Comparison of ENCODE assay signal across 8 mouse cellular contexts in genomic region chr14:57537261-57538015, GRCm38 (mm10). TPM values are rescaled to one million over a fixed set of nuclear protein-coding genes. Genes with fewer than 3 reads are reported as not detected.
DNase-seq lines count a peak whose midpoint lies in the region; ATAC-seq and TF ChIP-seq lines count a peak whose summit lies in the region.

No protein-coding gene starts in this region.

- no peak for ATAC-seq in kidney, postnatal 0 days (replicated peaks; ENCODE audit: low FRiP score, low read depth)
- ATAC-seq in heart, embryonic 14.5 days (ENCODE audit: insufficient number of reproducible peaks, insufficient read depth, low FRiP score, low read depth) = peak; percentile 24; the same call in 1 of the 2 replicates
- no peak for ATAC-seq in kidney, embryonic 14.5 days (ENCODE audit: low FRiP score, low TSS enrichment)

- H3K9me3 ChIP-seq in kidney, postnatal 0 days (replicated peaks; ENCODE audit: low read length) = no peaks in the 10 kb centered on the region
- H3K9me3 ChIP-seq in heart, embryonic 14.5 days (ENCODE audit: control insufficient read depth, low read length) = no peaks in the 10 kb centered on the region
- H3K9me3 ChIP-seq in kidney, embryonic 14.5 days (ENCODE audit: control insufficient read depth, low read length) = 0 out of 2 replicates have a peak, but pooled peaks cover 4% of the 10 kb centered on the region

- WGBS in kidney, postnatal 0 days = 31% methylated on average over 16 of the region's 16 CpGs
- WGBS in kidney, adult 2 months = 53% methylated on average over 16 of the region's 16 CpGs
- 6% methylated on average over 16 of the region's 16 CpGs for WGBS in heart, embryonic 14.5 days
- 26% methylated on average over 16 of the region's 16 CpGs for WGBS in kidney, embryonic 14.5 days

- peak; percentile 26 for DNase-seq in kidney, postnatal 0 days (ENCODE audit: low spot score)
- no peak for DNase-seq in kidney, adult 2 months
- DNase-seq in brain, adult 2 months (ENCODE audit: low read depth, low spot score) = peak; percentile 53
- DNase-seq in lung, postnatal 14 days = peak; percentile 32
- no peak for DNase-seq in urinary bladder, postnatal 36 days (ENCODE audit: low spot score in 2 of 2)
- DNase-seq in adrenal gland, postnatal 4 days (ENCODE audit: low spot score in 2 of 2) = no peak

- no peak overlapping the region for H3K4me2 ChIP-seq in kidney, postnatal 0 days (ENCODE audit: low read length)
- H3K4me2 ChIP-seq in heart, embryonic 14.5 days (ENCODE audit: low read length) = peak overlapping the region; percentile 51
- H3K4me2 ChIP-seq in kidney, embryonic 14.5 days (replicated peaks; ENCODE audit: low read depth, low read length) = no peak overlapping the region

- no peak for TF ChIP-seq POLR2A in kidney, adult 2 months (IDR thresholded peaks at IDR 0.05; ENCODE audit: low read depth, low read length)

- H3K27ac ChIP-seq in kidney, postnatal 0 days = no peak overlapping the region
- no peak overlapping the region for H3K27ac ChIP-seq in kidney, adult 2 months (ENCODE audit: insufficient read depth, low read depth, low read length)
- H3K27ac ChIP-seq in heart, embryonic 14.5 days (replicated peaks in 1 of 2; ENCODE audit: control insufficient read depth in 1 of 2, insufficient read depth in 1 of 2, low read depth in 2 of 2, low read length in 2 of 2) = peak overlapping the region; percentile 83 to 90
- no peak overlapping the region for H3K27ac ChIP-seq in kidney, embryonic 14.5 days (ENCODE audit: low read depth, low read length)

- no peak overlapping the region for H3K9ac ChIP-seq in kidney, postnatal 0 days (ENCODE audit: low read depth, low read length)
- peak overlapping the region; percentile 44; the same call in 1 of the 2 replicates for H3K9ac ChIP-seq in heart, embryonic 14.5 days (ENCODE audit: low read length)
- H3K9ac ChIP-seq in kidney, embryonic 14.5 days (ENCODE audit: low read depth, low read length) = no peak overlapping the region

- TF ChIP-seq CTCF in kidney, postnatal 0 days (IDR thresholded peaks at IDR 0.05; ENCODE audit: low read depth) = no peak
- no peak for TF ChIP-seq CTCF in kidney, adult 2 months (conservative IDR thresholded peaks at IDR 0.05; ENCODE audit: insufficient read depth, insufficient read length, low read depth, low read length)

- H3K36me3 ChIP-seq in kidney, postnatal 0 days (ENCODE audit: insufficient read depth, low read length) = no peaks in the 10 kb centered on the region
- no peaks in the 10 kb centered on the region for H3K36me3 ChIP-seq in kidney, adult 2 months (ENCODE audit: control insufficient read depth, insufficient read depth, low read length)
- no peaks in the 10 kb centered on the region for H3K36me3 ChIP-seq in heart, embryonic 14.5 days (ENCODE audit: control insufficient read depth, insufficient read depth, low read length)
- no peaks in the 10 kb centered on the region for H3K36me3 ChIP-seq in kidney, embryonic 14.5 days (ENCODE audit: control insufficient read depth, insufficient read depth, low read length)

- H3K4me3 ChIP-seq in kidney, postnatal 0 days (replicated peaks; ENCODE audit: low read depth, low read length) = no peak overlapping the region
- H3K4me3 ChIP-seq in kidney, adult 2 months (ENCODE audit: insufficient read depth, low read depth, low read length) = no peak overlapping the region
- no peak overlapping the region for H3K4me3 ChIP-seq in heart, embryonic 14.5 days (ENCODE audit: control insufficient read depth in 1 of 2, insufficient read depth in 1 of 2, low read depth in 1 of 2, low read length in 2 of 2)
- H3K4me3 ChIP-seq in kidney, embryonic 14.5 days (ENCODE audit: low read length) = no peak overlapping the region

- H3K4me1 ChIP-seq in kidney, postnatal 0 days (replicated peaks; ENCODE audit: insufficient read depth, low read length) = 0 out of 2 replicates have a peak, but pooled peaks cover 4% of the 10 kb centered on the region
- no peaks in the 10 kb centered on the region; the same call in 1 of the 2 replicates for H3K4me1 ChIP-seq in kidney, adult 2 months (ENCODE audit: control insufficient read depth, insufficient read depth, low read length)
- peaks cover 42 to 45% of the 10 kb centered on the region in 2 experiments for H3K4me1 ChIP-seq in heart, embryonic 14.5 days (ENCODE audit: control insufficient read depth in 2 of 2, insufficient read depth in 2 of 2, low read length in 2 of 2)
- peaks cover 9% of the 10 kb centered on the region; the same call in 1 of the 2 replicates for H3K4me1 ChIP-seq in kidney, embryonic 14.5 days (ENCODE audit: control insufficient read depth, insufficient read depth, low read length)

- no peaks in the 10 kb centered on the region for H3K27me3 ChIP-seq in kidney, postnatal 0 days (ENCODE audit: insufficient read depth, low read length)
- no peaks in the 10 kb centered on the region for H3K27me3 ChIP-seq in kidney, adult 2 months (replicated peaks; ENCODE audit: control insufficient read depth, insufficient read depth, low read length)
- peaks cover 4% of the 10 kb centered on the region; the same call in 1 of the 2 replicates for H3K27me3 ChIP-seq in heart, embryonic 14.5 days (ENCODE audit: control insufficient read depth, insufficient read depth, low read length)
- no peaks in the 10 kb centered on the region for H3K27me3 ChIP-seq in kidney, embryonic 14.5 days (ENCODE audit: control insufficient read depth, insufficient read depth, low read length)

RNA-seq across cellular contexts. Expression of gene Il17d, which starts 12.9 kb away (rescaled TPM):
- 2.3 and 3.6 TPM in 2 replicates for polyA plus RNA-seq in kidney, postnatal 0 days (2015; fragmentation: Nextera tagmentation; extraction: Ambion mirVana)
- 1.5 and 3.0 TPM in 2 replicates for polyA plus RNA-seq in kidney, adult 2 months (2012; rRNA removed)
- polyA plus RNA-seq in heart, embryonic 14.5 days (2014; fragmentation: Nextera tagmentation; extraction: Ambion mirVana) = 0.78 and 1.0 TPM in 2 replicates
- 1 to 10 TPM; 4.7 to 4.8 TPM for total RNA-seq in adrenal gland, postnatal 4 days (2021)
- 1.2 and 2.5 TPM in 2 replicates for polyA plus RNA-seq in kidney, embryonic 14.5 days (2014; fragmentation: Nextera tagmentation; extraction: Ambion mirVana)

RNA-seq across cellular contexts. Expression of gene Eef1akmt1, which starts 34.0 kb away (rescaled TPM):
- 80.6 and 84.4 TPM in 2 replicates for polyA plus RNA-seq in kidney, postnatal 0 days (2015; fragmentation: Nextera tagmentation; extraction: Ambion mirVana)
- 21.7 and 24.4 TPM in 2 replicates for polyA plus RNA-seq in kidney, adult 2 months (2012; rRNA removed)
- 73.8 and 82.0 TPM in 2 replicates for polyA plus RNA-seq in heart, embryonic 14.5 days (2014; fragmentation: Nextera tagmentation; extraction: Ambion mirVana)
- total RNA-seq in adrenal gland, postnatal 4 days (2021) = 10 to 100 TPM; 24.5 to 29.4 TPM
- polyA plus RNA-seq in kidney, embryonic 14.5 days (2014; fragmentation: Nextera tagmentation; extraction: Ambion mirVana) = 102 and 131 TPM in 2 replicates

Comparison
In these comparisons a context has a peak if more than half of its experiments do, and no peak if none do; other contexts are left out.
1. DNase-seq: peak in kidney, postnatal 0 days (single experiment), brain, adult 2 months (single experiment) and lung, postnatal 14 days (single experiment); none in kidney, adult 2 months (single experiment), urinary bladder, postnatal 36 days (0 of 2) and adrenal gland, postnatal 4 days (0 of 2).
2. H3K27ac ChIP-seq: peak in heart, embryonic 14.5 days (2 of 2); none in kidney, postnatal 0 days (single experiment), kidney, adult 2 months (single experiment) and kidney, embryonic 14.5 days (single experiment).